Mouse (Mus musculus) intestine, postnatal 0 days (tissue): Measurements from ENCODE around the gene 3110009E18Rik. TPM values are rescaled to one million over a fixed set of nuclear protein-coding genes. Genes with fewer than 3 reads are reported as not detected.

Experiments used
- ATAC-seq: fragments of 200-750 bp; cut with Nextera tagmentation; 2 replicates; pipeline ENCODE4 v1.8.0; 2017; ENCODE audit warnings: mild to moderate bottlenecking, moderate TSS enrichment, moderate library complexity
- H3K27ac ChIP-seq: fragments of 300-500 bp; sonication (generic); 2 replicates; pipeline ENCODE4 v1.5.1; 2014; ENCODE audit warnings: mild to moderate bottlenecking, low read depth, low read length, moderate library complexity
- H3K27me3 ChIP-seq: fragments of 300-500 bp; sonication (generic); replicated peaks from 2 replicates; pipeline ENCODE4 v1.6.1; 2014; ENCODE audit warnings: low read length, mixed read lengths; ENCODE audit not compliant: control insufficient read depth, insufficient read depth
- H3K36me3 ChIP-seq: fragments of 300-500 bp; sonication (generic); 2 replicates; pipeline ENCODE4 v1.6.1; 2014; ENCODE audit warnings: mild to moderate bottlenecking, moderate library complexity; ENCODE audit not compliant: control insufficient read depth, insufficient read depth
- H3K4me1 ChIP-seq: fragments of 300-500 bp; sonication (generic); replicated peaks from 2 replicates; pipeline ENCODE4 v1.6.1; 2014; ENCODE audit warnings: antibody characterized with exemption, low read length, mixed read lengths; ENCODE audit not compliant: control insufficient read depth, insufficient read depth
- H3K4me2 ChIP-seq: fragments of 300-500 bp; sonication (generic); replicated peaks from 2 replicates; pipeline ENCODE4 v1.6.1; 2014; ENCODE audit warnings: low read depth, mild to moderate bottlenecking, moderate library complexity
- H3K4me3 ChIP-seq: fragments of 300-500 bp; sonication (generic); 2 replicates; pipeline ENCODE4 v1.5.1; 2014; ENCODE audit warnings: low read depth, low read length
- H3K9ac ChIP-seq: fragments of 300-500 bp; sonication (generic); 2 replicates; pipeline ENCODE4 v1.6.1; 2014; ENCODE audit warnings: mild to moderate bottlenecking, low read depth, low read length
- H3K9me3 ChIP-seq: fragments of 300-500 bp; sonication (generic); 2 replicates; pipeline ENCODE4 v1.6.1; 2016; ENCODE audit warnings: mixed run types; ENCODE audit not compliant: control insufficient read depth
- CTCF ChIP-seq: sonication (generic); IDR thresholded peaks from 2 replicates; pipeline ENCODE4 v1.5.1; 2016; ENCODE audit warnings: low read depth, mild to moderate bottlenecking, control low read depth, antibody characterized with exemption, moderate library complexity
- WGBS: fragments of 180-500 bp; shearing (Covaris S2); extraction: QIAGEN DNeasy Blood & Tissue Kit; methylation state at CpG from one replicate; pipeline ENCODE4 v1.1.7; 2014; 5-methylcytosine and 5-hydroxymethylcytosine counted together
- polyA plus RNA-seq: library from polyadenylated mRNA; unstranded; fragments of >200 nt; fragmentation: Nextera tagmentation; extraction: Ambion mirVana; gene quantifications from 2 replicates; pipeline ENCODE4 v1.2.1, GENCODE M21; 2015

3110009E18Rik gene
- polyA plus RNA-seq, 1 experiment from 2014 or later: 8.7 TPM

GRCm38 (mm10) chr1:120177141-120177540 is 56.2 kb downstream of the 3110009E18Rik start:
- WGBS: 95% methylated on average over 8 of the region's 8 CpGs
- no peak for TF ChIP-seq CTCF
- H3K36me3 ChIP-seq: no peaks in the 10 kb centered on the region
- no peak overlapping the region for H3K4me2 ChIP-seq
- H3K9ac ChIP-seq: no peak overlapping the region
- ATAC-seq: no peak
- H3K4me3 ChIP-seq: no peak overlapping the region
- no peaks in the 10 kb centered on the region for H3K27me3 ChIP-seq
- H3K27ac ChIP-seq: no peak overlapping the region
- no peaks in the 10 kb centered on the region for H3K4me1 ChIP-seq
- no peaks in the 10 kb centered on the region for H3K9me3 ChIP-seq

GRCm38 (mm10) chr1:120186204-120186603 is 65.2 kb downstream of the 3110009E18Rik start:
- H3K4me1 ChIP-seq: no peaks in the 10 kb centered on the region
- no peaks in the 10 kb centered on the region for H3K36me3 ChIP-seq
- 0 out of 2 replicates have a peak, but pooled peaks cover 3% of the 10 kb centered on the region for H3K9me3 ChIP-seq
- H3K27me3 ChIP-seq: no peaks in the 10 kb centered on the region
- H3K27ac ChIP-seq: no peak overlapping the region
- no peak overlapping the region for H3K4me3 ChIP-seq
- no peak for ATAC-seq
- H3K9ac ChIP-seq: no peak overlapping the region
- WGBS: 55% methylated on average over 6 of the region's 6 CpGs
- no peak overlapping the region for H3K4me2 ChIP-seq
- TF ChIP-seq CTCF: no peak

- Histone ChIP-seq H3K4me1 (no peaks in the 10 kb centered on the region), H3K9me3 (0 out of 2 replicates have a peak, but pooled peaks cover 3% of the 10 kb centered on the region), H3K4me2 (no peak overlapping the region), H3K4me3 (no peak overlapping the region), H3K9ac (no peak overlapping the region), H3K36me3 (no peaks in the 10 kb centered on the region), H3K27me3 (no peaks in the 10 kb centered on the region), H3K27ac (no peak overlapping the region)
- no peak for ATAC-seq
- WGBS: 70% methylated on average over 9 of the region's 9 CpGs
- TF ChIP-seq CTCF: no peak
Observed at GRCm38 (mm10) chr1:120186655-120187054, 65.7 kb downstream of the 3110009E18Rik start.

DNA sequence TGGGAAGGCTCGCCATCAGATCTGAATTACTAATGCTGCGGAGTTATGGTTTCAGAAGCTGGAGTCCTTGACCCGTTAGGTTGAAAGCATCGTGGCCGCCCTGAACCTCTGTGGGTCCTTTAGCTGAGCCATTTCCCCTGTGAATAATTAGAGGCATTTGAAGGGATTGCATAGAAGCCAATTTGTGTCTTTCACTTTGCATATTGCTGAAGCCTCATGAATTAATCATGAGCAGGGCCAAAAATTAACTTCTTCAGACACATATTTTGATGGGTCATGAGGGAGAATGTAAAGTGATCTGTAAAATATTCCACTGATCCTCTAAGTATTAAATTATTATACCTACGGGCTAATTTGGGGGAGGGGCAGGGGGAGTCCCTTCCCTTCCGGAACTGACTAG is 66.1 kb downstream of the 3110009E18Rik start:
- H3K27ac ChIP-seq: no peak overlapping the region
- no peak for TF ChIP-seq CTCF
- no peak for ATAC-seq
- no peaks in the 10 kb centered on the region for H3K4me1 ChIP-seq
- H3K36me3 ChIP-seq: no peaks in the 10 kb centered on the region
- no peak overlapping the region for H3K4me3 ChIP-seq
- H3K9ac ChIP-seq: no peak overlapping the region
- H3K9me3 ChIP-seq: 0 out of 2 replicates have a peak, but pooled peaks cover 3% of the 10 kb centered on the region
- H3K4me2 ChIP-seq: no peak overlapping the region
- H3K27me3 ChIP-seq: no peaks in the 10 kb centered on the region
- WGBS: 82% methylated on average over 7 of the region's 7 CpGs

GRCm38 (mm10) chr1:120189206-120189605 is 68.2 kb downstream of the 3110009E18Rik start:
- no peaks in the 10 kb centered on the region for H3K27me3 ChIP-seq
- no peak overlapping the region for H3K9ac ChIP-seq
- H3K4me3 ChIP-seq: no peak overlapping the region
- 89% methylated on average over 6 of the region's 6 CpGs for WGBS
- no peaks in the 10 kb centered on the region for H3K4me1 ChIP-seq
- H3K4me2 ChIP-seq: no peak overlapping the region
- ATAC-seq: no peak
- H3K27ac ChIP-seq: no peak overlapping the region
- H3K9me3 ChIP-seq: 0 out of 2 replicates have a peak, but pooled peaks cover 3% of the 10 kb centered on the region
- TF ChIP-seq CTCF: no peak
- H3K36me3 ChIP-seq: no peaks in the 10 kb centered on the region

DNA sequence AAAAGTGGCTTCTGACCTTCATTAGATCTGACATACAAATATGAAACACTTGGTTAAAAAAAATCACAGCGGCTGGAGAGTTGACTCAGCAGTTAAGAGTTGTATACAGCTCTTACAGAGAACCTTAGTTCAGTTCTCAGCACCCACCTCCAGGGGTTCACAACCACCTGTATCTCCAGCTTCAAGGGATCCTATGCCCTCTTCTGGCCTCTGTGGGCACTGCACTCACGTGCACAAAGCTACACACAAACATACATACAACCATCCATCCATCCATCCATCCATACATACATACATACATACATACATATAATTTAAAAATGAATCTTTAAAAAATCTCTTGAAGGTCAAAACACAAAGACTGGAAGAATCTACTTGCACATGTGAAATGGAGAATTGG is 69.3 kb downstream of the 3110009E18Rik start:
- no peak overlapping the region for H3K4me2 ChIP-seq
- no peak overlapping the region for H3K4me3 ChIP-seq
- TF ChIP-seq CTCF: 0 out of 2 replicates have a peak, but pooled peaks have one; percentile 7
- no peaks in the 10 kb centered on the region for H3K4me1 ChIP-seq
- no peak overlapping the region for H3K9ac ChIP-seq
- no peaks in the 10 kb centered on the region for H3K36me3 ChIP-seq
- ATAC-seq: no peak
- no peak overlapping the region for H3K27ac ChIP-seq
- H3K27me3 ChIP-seq: no peaks in the 10 kb centered on the region
- H3K9me3 ChIP-seq: 0 out of 2 replicates have a peak, but pooled peaks cover 3% of the 10 kb centered on the region
- WGBS: 91% methylated on average over 2 of the region's 2 CpGs

DNA sequence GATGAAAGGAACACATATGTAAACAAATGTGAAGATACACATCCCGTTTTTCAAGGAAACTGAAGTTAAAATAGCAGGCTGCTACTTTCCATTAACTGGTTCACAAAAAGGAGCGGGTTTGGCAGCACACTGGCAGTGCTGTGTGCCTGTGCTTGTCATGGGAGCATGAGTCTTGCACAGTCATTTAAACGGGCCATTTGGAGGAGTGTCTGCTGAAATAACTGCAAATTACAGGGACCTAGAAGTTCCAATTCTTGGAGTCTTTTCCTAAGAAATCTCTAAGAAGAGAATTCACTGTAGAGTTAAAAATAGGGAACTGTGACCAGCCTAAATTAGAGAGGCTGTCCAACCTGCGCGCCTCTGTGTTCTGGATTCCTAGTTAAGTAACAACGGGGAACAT is 70.0 kb downstream of the 3110009E18Rik start:
- no peak for TF ChIP-seq CTCF
- no peak for ATAC-seq

More for the DNA sequence above, 70.0 kb downstream of the 3110009E18Rik start:
- Histone ChIP-seq H3K4me3 (no peak overlapping the region), H3K36me3 (no peaks in the 10 kb centered on the region), H3K27ac (no peak overlapping the region), H3K4me1 (no peaks in the 10 kb centered on the region), H3K27me3 (no peaks in the 10 kb centered on the region), H3K9ac (no peak overlapping the region), H3K9me3 (0 out of 2 replicates have a peak, but pooled peaks cover 3% of the 10 kb centered on the region), H3K4me2 (no peak overlapping the region)
- 71% methylated on average over 6 of the region's 6 CpGs for WGBS
